28 mouse cellular contexts compared by ENCODE assay signal in genomic region chrX:36392672-36393071, GRCm38 (mm10). TPM values are rescaled to one million over a fixed set of nuclear protein-coding genes. Genes with fewer than 3 reads are reported as not detected.
A peak's percentile ranks its signal among the peaks of the same experiment; 100 is the strongest.
DNase-seq lines count a peak whose midpoint lies in the region; ATAC-seq and TF ChIP-seq lines count a peak whose summit lies in the region.
"Had no signal": no experiment of that assay in that cellular context is flagged by ENCODE, and none has a peak within 500 bp of the region (broad histone marks: within the 10 kb centered on the region; RNA-seq: fewer than 3 reads in every experiment).

No protein-coding gene starts in this region.

- peak; percentile 9 for DNase-seq in forebrain, embryonic 14.5 days (ENCODE audit: low spot score)
- peak; percentile 24 for DNase-seq in layer of hippocampus, adult 11-12 months (ENCODE audit: low spot score)
- no peak for DNase-seq in layer of hippocampus, adult 9-10 months (ENCODE audit: low spot score)
- peak; percentile 27 to 30 for DNase-seq in left cerebral cortex, postnatal 36 days (ENCODE audit: low spot score in 2 of 2)
- no peak for DNase-seq in left cerebral cortex, postnatal 4 days
- DNase-seq in heart, adult 2 months = no peak
- DNase-seq: adrenal gland, adult 8-10 months; cerebellum, adult 8-10 months; cerebellum, postnatal 36 days; gastrocnemius, postnatal 25 days; heart, postnatal 14 days; kidney, adult 11 months; thymus, postnatal 14 days had no signal

- H3K36me3 ChIP-seq in forebrain, embryonic 14.5 days (ENCODE audit: control insufficient read depth, insufficient read depth, low read length) = no peaks in the 10 kb centered on the region
- no peaks in the 10 kb centered on the region for H3K36me3 ChIP-seq in forebrain, embryonic 13.5 days (ENCODE audit: poor library complexity, severe bottlenecking)
- no peaks in the 10 kb centered on the region for H3K36me3 ChIP-seq in heart, adult 2 months (ENCODE audit: control insufficient read depth, insufficient read depth, low read length)
- H3K36me3 ChIP-seq: embryonic facial prominence, embryonic 13.5 days; heart, embryonic 13.5 days; hindbrain, embryonic 13.5 days; kidney, embryonic 15.5 days; limb, embryonic 15.5 days; midbrain, embryonic 12.5 days; neural tube, embryonic 15.5 days had no signal

- H3K27ac ChIP-seq in forebrain, embryonic 14.5 days (ENCODE audit: low read depth, low read length) = no peak overlapping the region
- no peak overlapping the region for H3K27ac ChIP-seq in forebrain, embryonic 13.5 days
- no peak overlapping the region for H3K27ac ChIP-seq in heart, adult 2 months
- H3K27ac ChIP-seq: embryonic facial prominence, embryonic 13.5 days; heart, embryonic 13.5 days; hindbrain, embryonic 13.5 days; kidney, embryonic 15.5 days; limb, embryonic 15.5 days; liver, embryonic 14.5 days; midbrain, embryonic 12.5 days; neural tube, embryonic 15.5 days had no signal

- 61% methylated on average over 6 of the region's 6 CpGs for WGBS in forebrain, embryonic 14.5 days
- WGBS in forebrain, embryonic 13.5 days = 72% methylated on average over 6 of the region's 6 CpGs
- WGBS in heart, adult 2 months = 55% methylated on average over 6 of the region's 6 CpGs

- no peaks in the 10 kb centered on the region for H3K4me1 ChIP-seq in forebrain, embryonic 14.5 days (ENCODE audit: control insufficient read depth, insufficient read depth, low read length)
- no peaks in the 10 kb centered on the region for H3K4me1 ChIP-seq in forebrain, embryonic 13.5 days
- no peaks in the 10 kb centered on the region for H3K4me1 ChIP-seq in heart, adult 2 months (ENCODE audit: control insufficient read depth, insufficient read depth, low read length)
- H3K4me1 ChIP-seq: embryonic facial prominence, embryonic 13.5 days; heart, embryonic 13.5 days; hindbrain, embryonic 13.5 days; kidney, embryonic 15.5 days; limb, embryonic 15.5 days; midbrain, embryonic 12.5 days; neural tube, embryonic 15.5 days had no signal

- no peak overlapping the region for H3K4me3 ChIP-seq in forebrain, embryonic 14.5 days (ENCODE audit: low read depth, low read length)
- H3K4me3 ChIP-seq in forebrain, embryonic 13.5 days = no peak overlapping the region
- no peak overlapping the region for H3K4me3 ChIP-seq in heart, adult 2 months
- H3K4me3 ChIP-seq: embryonic facial prominence, embryonic 13.5 days; erythroblast, embryonic 14.5 days; heart, embryonic 13.5 days; hindbrain, embryonic 13.5 days; kidney, embryonic 15.5 days; limb, embryonic 15.5 days; midbrain, embryonic 12.5 days; neural tube, embryonic 15.5 days had no signal

- H3K4me2 ChIP-seq in forebrain, embryonic 14.5 days (ENCODE audit: low read length) = no peak overlapping the region
- no peak overlapping the region for H3K4me2 ChIP-seq in forebrain, embryonic 13.5 days
- H3K4me2 ChIP-seq: embryonic facial prominence, embryonic 13.5 days; heart, embryonic 13.5 days; hindbrain, embryonic 13.5 days; kidney, embryonic 15.5 days; limb, embryonic 15.5 days; lung, embryonic 14.5 days; midbrain, embryonic 12.5 days; neural tube, embryonic 15.5 days had no signal

- no peaks in the 10 kb centered on the region for H3K27me3 ChIP-seq in forebrain, embryonic 14.5 days (replicated peaks; ENCODE audit: control insufficient read depth, insufficient read depth, low read length)
- H3K27me3 ChIP-seq in forebrain, embryonic 13.5 days = no peaks in the 10 kb centered on the region
- no peaks in the 10 kb centered on the region for H3K27me3 ChIP-seq in heart, adult 2 months (ENCODE audit: control insufficient read depth, insufficient read depth, low read length)
- H3K27me3 ChIP-seq: embryonic facial prominence, embryonic 13.5 days; heart, embryonic 13.5 days; hindbrain, embryonic 13.5 days; kidney, embryonic 15.5 days; limb, embryonic 15.5 days; midbrain, embryonic 12.5 days; neural tube, embryonic 15.5 days had no signal

- ATAC-seq in forebrain, embryonic 14.5 days = no peak
- ATAC-seq in forebrain, embryonic 13.5 days = no peak
- ATAC-seq: activated CD4-positive, CD25-positive, alpha-beta regulatory T cell, adult 4 months had no signal

- no peak for TF ChIP-seq CTCF in heart, adult 2 months (IDR thresholded peaks at IDR 0.05)

- H3K9ac ChIP-seq in forebrain, embryonic 14.5 days (ENCODE audit: low read length) = no peak overlapping the region
- no peak overlapping the region for H3K9ac ChIP-seq in forebrain, embryonic 13.5 days
- H3K9ac ChIP-seq in heart, adult 2 months (ENCODE audit: low read depth, low read length) = no peak overlapping the region
- H3K9ac ChIP-seq: embryonic facial prominence, embryonic 13.5 days; heart, embryonic 13.5 days; hindbrain, embryonic 13.5 days; kidney, embryonic 15.5 days; limb, embryonic 15.5 days; liver, embryonic 14.5 days; lung, embryonic 14.5 days; midbrain, embryonic 12.5 days; neural tube, embryonic 15.5 days had no signal

- no peaks in the 10 kb centered on the region for H3K9me3 ChIP-seq in forebrain, embryonic 14.5 days (replicated peaks; ENCODE audit: control insufficient read depth, low read length)
- no peaks in the 10 kb centered on the region for H3K9me3 ChIP-seq in forebrain, embryonic 13.5 days (replicated peaks)
- H3K9me3 ChIP-seq: embryonic facial prominence, embryonic 13.5 days; heart, embryonic 13.5 days; hindbrain, embryonic 13.5 days; kidney, embryonic 15.5 days; limb, embryonic 15.5 days; midbrain, embryonic 12.5 days; neural tube, embryonic 15.5 days had no signal

- H3K79me2 ChIP-seq in heart, adult 2 months (replicated peaks; ENCODE audit: control insufficient read depth, insufficient read depth, low read length) = no peaks in the 10 kb centered on the region

- intact Hi-C loops in left cerebral cortex, postnatal 36 days (cut with DNase I) = loop anchor here (2.0 kb wide), 1 partner anchor 166 kb away; no protein-coding TSS in a partner anchor
- intact Hi-C loops in left cerebral cortex, postnatal 4 days (cut with DNase I) = loop anchor here (5.0 kb wide), 1 partner anchor 165 kb away; no protein-coding TSS in a partner anchor
- intact Hi-C loops in heart, adult 2 months (cut with DNase I) = loop anchor here (2.0 kb wide), 1 partner anchor 168 kb away; no protein-coding TSS in a partner anchor

- TF ChIP-seq POLR2A in heart, adult 2 months (IDR thresholded peaks at IDR 0.05; ENCODE audit: insufficient read depth, low read depth, low read length) = no peak

- no peak for TF ChIP-seq EP300 in heart, adult 2 months (IDR thresholded peaks at IDR 0.05; ENCODE audit: insufficient read depth, low read depth, low read length)

RNA-seq across cellular contexts. Expression of gene Gm6268, which starts 8.4 kb away (rescaled TPM):
- not detected in 2 replicates for polyA plus RNA-seq in forebrain, embryonic 14.5 days (2014; fragmentation: Nextera tagmentation; extraction: Ambion mirVana)
- polyA plus RNA-seq in forebrain, embryonic 13.5 days (2015; fragmentation: Nextera tagmentation; extraction: Ambion mirVana) = not detected in 2 replicates
- total RNA-seq in left cerebral cortex, postnatal 36 days (2021) = not detected
- not detected for total RNA-seq in left cerebral cortex, postnatal 4 days (2021)
- not detected for total RNA-seq in heart, adult 2 months (2021)
- not detected in 2 replicates for polyA plus RNA-seq in heart, adult 2 months (2012; rRNA removed)
- total RNA-seq: adrenal gland, adult 8-10 months; gastrocnemius, postnatal 25 days; heart, adult 18-20 months; heart, postnatal 14 days; megakaryocyte, adult 5-6 weeks had no signal
- polyA plus RNA-seq: activated CD4-positive, CD25-positive, alpha-beta regulatory T cell, adult 4 months; embryonic facial prominence, embryonic 13.5 days; erythroblast, embryonic 14.5 days; heart, embryonic 13.5 days; hindbrain, embryonic 13.5 days; kidney, embryonic 15.5 days; limb, embryonic 15.5 days; liver, embryonic 14.5 days; lung, embryonic 14.5 days; midbrain, embryonic 12.5 days; neural tube, embryonic 15.5 days; spleen, adult 2 months had no signal

Comparison
In these comparisons a context has a peak if more than half of its experiments do, and no peak if none do; other contexts are left out.
1. DNase-seq: peak in forebrain, embryonic 14.5 days (single experiment), layer of hippocampus, adult 11-12 months (single experiment) and left cerebral cortex, postnatal 36 days (2 of 2); none in layer of hippocampus, adult 9-10 months (single experiment), left cerebral cortex, postnatal 4 days (single experiment) and heart, adult 2 months (0 of 2).